Mouse (Mus musculus) limb, embryonic 14.5 days (tissue): Measurements from ENCODE around the gene Eps8l1. TPM values are rescaled to one million over a fixed set of nuclear protein-coding genes. Genes with fewer than 3 reads are reported as not detected.
A peak's percentile ranks its signal among the peaks of the same experiment; 100 is the strongest.

Experiments
- ATAC-seq: fragments of 200-750 bp; cut with Nextera tagmentation; 2 replicates; pipeline ENCODE4 v1.8.0; 2017; ENCODE audit warnings: low read depth, moderate number of reproducible peaks, moderate TSS enrichment; ENCODE audit not compliant: low FRiP score
- DNase-seq: peaks from one replicate; pipeline ENCODE4 v3.0.0-alpha.2; 2015; ENCODE audit warnings: low spot score
- H3K27ac ChIP-seq: fragments of 300-500 bp; sonication (generic); replicated peaks from 2 replicates; pipeline ENCODE4 v1.5.1; 2014; ENCODE audit warnings: low read depth, mild to moderate bottlenecking, low read length, moderate library complexity, mixed read lengths
- H3K27me3 ChIP-seq: fragments of 300-500 bp; sonication (generic); 2 replicates; pipeline ENCODE4 v1.6.1; 2014; ENCODE audit warnings: low read length, mixed read lengths; ENCODE audit not compliant: control insufficient read depth, insufficient read depth
- H3K36me3 ChIP-seq: fragments of 300-500 bp; sonication (generic); 2 replicates; pipeline ENCODE4 v1.6.1; 2014; ENCODE audit warnings: mild to moderate bottlenecking, low read length, moderate library complexity, mixed read lengths; ENCODE audit not compliant: control insufficient read depth, insufficient read depth
- H3K4me1 ChIP-seq: fragments of 300-500 bp; sonication (generic); 2 replicates; pipeline ENCODE4 v1.6.1; 2014; ENCODE audit warnings: antibody characterized with exemption, low read length, mixed read lengths; ENCODE audit not compliant: control insufficient read depth, insufficient read depth
- H3K4me2 ChIP-seq: fragments of 300-500 bp; sonication (generic); replicated peaks from 2 replicates; pipeline ENCODE4 v1.6.1; 2014; ENCODE audit warnings: low read depth, mild to moderate bottlenecking, low read length, moderate library complexity; ENCODE audit not compliant: severe bottlenecking
- H3K4me3 ChIP-seq: fragments of 300-500 bp; sonication (generic); replicated peaks from 2 replicates; pipeline ENCODE4 v1.5.1; 2014; ENCODE audit warnings: low read length
- H3K9ac ChIP-seq: fragments of 300-500 bp; sonication (generic); 2 replicates; pipeline ENCODE4 v1.6.1; 2014; ENCODE audit warnings: mild to moderate bottlenecking, low read depth, low read length, moderate library complexity; ENCODE audit not compliant: severe bottlenecking
- H3K9me3 ChIP-seq: fragments of 300-500 bp; sonication (generic); 2 replicates; pipeline ENCODE4 v1.6.1; 2016; ENCODE audit warnings: low read length; ENCODE audit not compliant: control insufficient read depth
- POLR2A ChIP-seq: fragments of 200-500 bp; IDR thresholded peaks from 2 replicates; pipeline ENCODE4 v1.8.0; 2012; ENCODE audit warnings: inconsistent platforms, mild to moderate bottlenecking, moderate library complexity, borderline replicate concordance; ENCODE audit not compliant: insufficient read depth, insufficient read length; ENCODE audit errors: extremely low read depth
- WGBS: fragments of 180-500 bp; shearing (Covaris S2); extraction: QIAGEN DNeasy Blood & Tissue Kit; methylation state at CpG from one replicate; pipeline ENCODE4 v1.1.7; 2014; 5-methylcytosine and 5-hydroxymethylcytosine counted together
- polyA plus RNA-seq, 2 experiments: library from polyadenylated mRNA; depleted of rRNA in 1 of 2; stranded (reverse) in 1 of 2; unstranded in 1 of 2; fragments of >200 nt; fragmentation: Nextera tagmentation in 1 of 2; extraction: Ambion mirVana in 1 of 2; gene quantifications; 2 replicates each; pipeline versions ENCODE4 v1.2.1 to v1.2.3; 2012 to 2014

Eps8l1 gene
- polyA plus RNA-seq, 2 experiments: 1.9 to 6.9 TPM

GRCm38 (mm10) chr7:4516332-4517050, 56.0 kb downstream of the Eps8l1 start, which contains the start of gene Tnnt1:
TSS of gene Tnnt1 (minus strand) at chr7:4516382.
- no peak within 1 kb of the TSS for H3K27ac ChIP-seq
- ATAC-seq (peak; percentile 64), DNase-seq (peak; percentile 33)
- H3K9ac ChIP-seq: no peak within 1 kb of the TSS
- 10% methylated on average over 4 of the region's 4 CpGs for WGBS
- no peaks in the 10 kb centered on the region for H3K9me3 ChIP-seq
- H3K4me1 ChIP-seq: peaks cover 9% of the 10 kb centered on the region; the same call in 1 of the 2 replicates
- H3K27me3 ChIP-seq: no peaks in the 10 kb centered on the region
- peak within 1 kb of the TSS; percentile 11; the same call in 1 of the 2 replicates for H3K4me3 ChIP-seq
- no peak within 1 kb of the TSS for H3K4me2 ChIP-seq
- no peaks in the 10 kb centered on the region for H3K36me3 ChIP-seq
- no peak for TF ChIP-seq POLR2A

DNA sequence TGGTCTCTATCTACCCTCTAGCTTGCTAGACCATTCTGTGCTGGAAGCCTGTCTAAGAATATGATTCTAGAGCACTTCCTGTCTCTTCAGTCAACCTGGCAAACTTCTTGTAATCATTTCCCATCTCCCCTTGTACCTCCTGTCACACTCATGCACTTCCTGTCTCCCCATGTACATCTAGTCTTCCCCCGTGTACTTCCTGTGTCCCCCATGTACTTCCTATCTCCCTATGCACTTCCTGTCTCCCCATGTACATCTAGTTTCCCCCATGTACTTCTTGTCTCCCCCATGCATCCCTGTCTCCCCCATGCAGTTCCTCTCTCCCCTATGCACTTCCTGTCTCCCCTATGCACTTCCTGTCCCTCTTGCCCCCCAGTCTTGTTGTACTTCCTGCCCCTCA, 58.0 kb downstream of the Eps8l1 start:
- DNase-seq (no peak), ATAC-seq (no peak)

GRCm38 (mm10) chr7:4521231-4522003, 60.9 kb downstream of the Eps8l1 start:
- Histone ChIP-seq H3K4me1 (peaks cover 6% of the 10 kb centered on the region; the same call in 1 of the 2 replicates), H3K36me3 (no peaks in the 10 kb centered on the region), H3K27me3 (no peaks in the 10 kb centered on the region), H3K9me3 (no peaks in the 10 kb centered on the region), H3K4me3 (peak overlapping the region; percentile 21), H3K9ac (peak overlapping the region; percentile 28; the same call in 1 of the 2 replicates), H3K27ac (no peak overlapping the region), H3K4me2 (peak overlapping the region; percentile 48)
- DNase-seq: no peak
- no peak for ATAC-seq
- no peak for TF ChIP-seq POLR2A
- 34% methylated on average over 29 of the region's 32 CpGs for WGBS

More for the DNA sequence above, 58.0 kb downstream of the Eps8l1 start:
- 79% methylated on average over 1 of the region's 1 CpGs for WGBS
- H3K9me3 ChIP-seq: no peaks in the 10 kb centered on the region
- peaks cover 9% of the 10 kb centered on the region; the same call in 1 of the 2 replicates for H3K4me1 ChIP-seq
- no peak overlapping the region for H3K9ac ChIP-seq
- no peak overlapping the region for H3K27ac ChIP-seq
- H3K36me3 ChIP-seq: no peaks in the 10 kb centered on the region
- H3K4me2 ChIP-seq: no peak overlapping the region
- no peak overlapping the region for H3K4me3 ChIP-seq
- H3K27me3 ChIP-seq: no peaks in the 10 kb centered on the region
- TF ChIP-seq POLR2A: no peak

GRCm38 (mm10) chr7:4522292-4522691, 61.8 kb downstream of the Eps8l1 start:
- no peaks in the 10 kb centered on the region for H3K9me3 ChIP-seq
- no peaks in the 10 kb centered on the region for H3K27me3 ChIP-seq
- DNase-seq: no peak
- no peak overlapping the region for H3K27ac ChIP-seq
- no peak for ATAC-seq
- TF ChIP-seq POLR2A: no peak
- peaks cover 13% of the 10 kb centered on the region for H3K4me1 ChIP-seq
- H3K36me3 ChIP-seq: no peaks in the 10 kb centered on the region
- no peak overlapping the region for H3K4me3 ChIP-seq
- 80% methylated on average over 5 of the region's 6 CpGs for WGBS
- no peak overlapping the region for H3K4me2 ChIP-seq
- H3K9ac ChIP-seq: no peak overlapping the region
